Mouse (Mus musculus) embryonic fibroblast, embryonic 13.5 days (primary cell): Measurements from ENCODE around the gene Prok1.

ENCODE experiments used
- CTCF ChIP-seq: IDR thresholded peaks from 2 replicates; pipeline ENCODE4 v1.5.1; 2011; ENCODE audit warnings: mild to moderate bottlenecking, control low read depth, low read length, moderate library complexity, borderline replicate concordance; ENCODE audit not compliant: insufficient read depth
- POLR2A ChIP-seq: IDR thresholded peaks from 2 replicates; pipeline ENCODE4 v1.6.1; 2011; ENCODE audit warnings: low read depth, mild to moderate bottlenecking, control low read depth, low read length, moderate library complexity

GRCm38 (mm10) chr3:107272433-107272832 lies 32.9 kb upstream of the Prok1 start:
- TF ChIP-seq POLR2A (no peak), CTCF (no peak)
